Mouse (Mus musculus) gastrocnemius, adult 8-10 months (tissue): ENCODE results near the gene Scnm1. TPM values are rescaled to one million over a fixed set of nuclear protein-coding genes. Genes with fewer than 3 reads are reported as not detected.
A peak's percentile ranks its signal among the peaks of the same experiment; 100 is the strongest.

ENCODE experiments used
- DNase-seq, 2 experiments: peaks; one replicate each; pipeline ENCODE4 v3.0.0; 2022; ENCODE audit warnings: low spot score in 2 of 2
- total RNA-seq, 4 experiments: library from RNA; stranded (reverse); gene quantifications; 2 replicates each; pipeline ENCODE4 v1.2.4; 2022

The Scnm1 gene
- total RNA-seq: 10 to 100 TPM; 24.9 to 37.2 (median 33.4) TPM

GRCm38 (mm10) chr3:95133680-95134101 lies at the start of gene Scnm1, which contains the start of gene Lysmd1:
TSS of gene Scnm1 (minus strand) at chr3:95134011.
TSS of gene Lysmd1 (plus strand) at chr3:95134088.
- DNase-seq: peak; percentile 87 to 88

- DNase-seq: no peak
These were observed 48.0 kb upstream of the Scnm1 start for GRCm38 (mm10) chr3:95181841-95182240.

DNA sequence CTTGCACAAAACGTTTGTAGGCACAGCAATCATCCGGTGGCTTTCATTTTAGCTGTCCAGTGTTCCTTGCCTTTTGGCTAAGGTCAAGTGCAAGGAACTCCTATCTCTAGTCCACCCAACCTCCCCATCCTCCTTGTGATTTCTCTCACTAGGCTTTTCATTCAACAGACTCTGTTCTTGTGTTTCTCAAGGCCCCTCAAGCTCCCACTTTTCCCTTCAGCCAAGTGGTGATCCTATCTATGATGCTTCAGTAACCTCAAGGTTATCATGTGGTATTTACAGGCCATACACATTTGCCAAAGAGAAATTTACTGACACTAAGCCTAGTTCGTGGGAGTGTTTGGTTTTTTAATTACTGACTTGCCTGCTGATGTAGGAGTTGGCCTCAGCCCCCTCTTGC lies 46.1 kb upstream of the Scnm1 start:
- no peak for DNase-seq

DNA sequence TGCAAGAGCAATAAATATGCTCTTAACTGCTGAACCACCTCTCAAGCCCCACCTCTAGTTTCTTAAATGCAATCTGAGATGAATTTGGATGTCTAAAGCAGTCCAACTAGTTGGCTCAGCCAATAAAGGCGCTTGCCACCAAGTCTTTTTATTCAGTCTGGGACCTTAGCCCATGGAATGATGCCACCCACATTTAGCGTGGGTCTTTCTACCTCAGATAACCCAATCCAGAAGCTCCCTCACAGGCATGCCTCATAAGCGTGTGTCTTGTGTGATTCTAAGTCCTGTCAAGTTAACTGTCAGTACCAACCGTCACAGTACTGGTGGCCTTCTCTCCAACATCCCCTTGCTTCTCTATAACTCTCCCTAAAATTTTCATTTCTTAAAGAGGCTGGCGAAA lies 45.1 kb upstream of the Scnm1 start:
- no peak for DNase-seq

GRCm38 (mm10) chr3:95177583-95177982 lies 43.8 kb upstream of the Scnm1 start:
- DNase-seq: no peak

DNA sequence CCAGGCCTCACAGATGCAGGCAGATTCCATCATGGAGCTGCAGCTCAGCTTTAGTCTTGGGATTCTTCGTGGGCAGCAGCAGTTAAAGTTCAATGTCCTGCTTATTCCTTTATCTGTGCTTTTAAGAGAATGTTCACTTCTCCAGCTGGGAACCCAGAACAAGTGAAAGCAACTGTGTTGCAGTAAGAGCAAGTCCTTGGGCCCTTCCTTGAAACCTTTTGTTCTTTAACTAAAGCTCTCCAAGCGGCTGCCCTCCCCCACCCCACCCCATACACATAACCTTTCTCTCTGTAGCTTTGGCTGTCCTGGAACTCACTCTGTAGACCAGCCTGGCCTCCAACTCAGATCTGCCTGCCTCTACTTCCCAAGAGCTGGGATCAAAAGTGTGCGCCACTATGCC lies 42.7 kb upstream of the Scnm1 start:
- DNase-seq: no peak

DNA sequence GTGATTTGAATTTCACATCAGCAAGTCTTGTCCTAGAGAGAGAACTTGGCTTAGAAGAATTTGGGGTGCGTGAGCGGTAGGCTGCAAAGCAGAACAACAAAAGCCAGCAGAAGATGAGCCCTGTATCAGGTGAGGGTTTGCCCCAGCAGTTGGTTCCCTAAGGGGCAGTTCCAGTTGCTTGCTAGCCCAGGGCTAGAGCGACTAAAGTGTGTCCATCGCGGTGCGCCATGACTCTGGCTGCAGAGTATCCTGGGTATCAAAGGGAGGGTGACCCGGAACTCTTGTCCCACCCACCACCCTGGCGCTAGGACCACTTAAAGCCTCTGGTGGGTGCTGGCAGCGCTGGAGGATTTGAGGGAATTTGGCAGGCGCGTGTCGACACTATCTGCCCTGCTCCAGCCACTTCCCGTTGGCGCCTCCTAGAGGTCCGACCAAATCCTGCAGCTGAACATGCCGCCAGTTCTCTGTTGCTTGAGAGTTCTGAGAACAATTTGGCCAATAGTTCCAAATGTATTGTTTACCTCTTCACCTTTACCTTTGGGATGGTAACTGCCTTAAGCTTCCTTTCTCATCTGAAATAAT lies 40.3 kb upstream of the Scnm1 start:
- DNase-seq: peak; percentile 84 to 86

- no peak for DNase-seq
These were observed 39.6 kb upstream of the Scnm1 start for GRCm38 (mm10) chr3:95173256-95173949.

- DNase-seq: no peak
These were observed 38.9 kb upstream of the Scnm1 start for GRCm38 (mm10) chr3:95172526-95173255.

DNA sequence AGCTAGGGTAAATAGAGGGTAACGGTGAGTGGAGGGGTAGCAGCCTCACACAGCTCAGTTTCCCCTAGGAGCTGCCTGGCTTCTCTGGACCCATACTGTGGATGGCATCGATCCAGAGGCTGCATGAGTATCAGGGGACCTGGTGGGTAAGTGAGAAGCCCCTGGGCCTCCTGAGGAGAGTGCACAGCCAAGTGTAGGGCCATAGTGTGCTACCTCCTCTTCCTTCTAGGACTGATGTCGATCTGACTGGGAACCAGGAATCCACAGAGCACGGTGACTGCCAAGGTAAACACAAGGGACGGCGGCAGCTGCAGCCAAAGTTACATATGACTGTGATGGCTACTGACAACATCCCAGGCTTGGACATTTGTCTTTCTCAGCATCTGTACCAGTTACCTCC lies 37.3 kb upstream of the Scnm1 start:
- DNase-seq: no peak

DNA sequence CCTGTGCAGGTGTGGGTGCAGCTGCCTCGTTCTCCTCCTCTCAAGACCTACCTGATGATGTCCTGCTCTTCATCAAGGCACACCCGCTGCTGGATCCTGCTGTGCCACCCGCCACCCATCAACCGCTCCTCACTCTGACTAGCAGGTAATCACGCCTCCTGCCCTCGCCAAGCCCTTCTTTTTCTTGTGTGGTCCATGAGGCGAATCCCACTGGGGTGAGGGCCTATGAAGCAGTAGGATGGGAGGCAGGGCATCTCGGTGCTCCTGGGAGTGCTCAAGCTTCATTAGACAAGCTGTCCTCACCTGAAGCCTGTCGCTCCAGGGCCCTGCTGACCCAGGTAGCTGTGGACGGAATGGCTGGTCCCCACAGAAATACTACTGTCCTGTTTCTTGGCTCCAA lies 36.2 kb upstream of the Scnm1 start:
- no peak for DNase-seq

DNA sequence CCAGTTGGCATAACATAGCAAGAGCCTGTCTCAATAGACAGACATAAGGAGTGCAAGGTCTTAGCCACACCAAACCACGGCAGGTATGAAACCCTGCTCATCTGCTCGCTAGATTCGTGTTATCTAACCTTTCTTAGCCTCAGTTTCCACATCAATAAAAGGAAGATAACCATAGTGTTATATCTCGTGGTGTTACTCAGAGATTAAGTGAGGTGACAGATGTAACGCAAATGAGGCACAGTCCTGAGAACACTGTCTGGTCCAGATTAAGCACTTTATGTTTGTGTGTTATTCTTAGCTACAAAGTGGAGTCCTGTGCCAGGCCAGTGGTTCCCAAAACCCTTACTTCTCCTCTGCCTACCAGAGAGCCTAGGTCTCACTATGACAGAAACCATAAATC lies 31.0 kb upstream of the Scnm1 start:
- DNase-seq: no peak

DNA sequence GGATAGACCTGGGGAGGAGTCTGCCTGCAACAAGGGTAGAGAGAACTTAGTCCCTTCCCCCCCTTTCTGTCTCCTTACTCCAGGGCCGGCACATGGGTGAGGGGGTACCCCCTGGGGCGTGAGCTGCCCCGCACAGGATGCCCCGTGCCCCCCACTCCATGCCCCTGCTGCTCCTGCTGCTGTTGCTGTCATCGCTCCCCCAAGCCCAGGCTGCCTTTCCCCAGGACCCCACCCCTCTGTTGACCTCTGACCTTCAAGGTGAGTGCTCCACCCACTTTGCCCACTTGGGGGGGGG lies 30.4 kb upstream of the Scnm1 start:
- no peak for DNase-seq

DNA sequence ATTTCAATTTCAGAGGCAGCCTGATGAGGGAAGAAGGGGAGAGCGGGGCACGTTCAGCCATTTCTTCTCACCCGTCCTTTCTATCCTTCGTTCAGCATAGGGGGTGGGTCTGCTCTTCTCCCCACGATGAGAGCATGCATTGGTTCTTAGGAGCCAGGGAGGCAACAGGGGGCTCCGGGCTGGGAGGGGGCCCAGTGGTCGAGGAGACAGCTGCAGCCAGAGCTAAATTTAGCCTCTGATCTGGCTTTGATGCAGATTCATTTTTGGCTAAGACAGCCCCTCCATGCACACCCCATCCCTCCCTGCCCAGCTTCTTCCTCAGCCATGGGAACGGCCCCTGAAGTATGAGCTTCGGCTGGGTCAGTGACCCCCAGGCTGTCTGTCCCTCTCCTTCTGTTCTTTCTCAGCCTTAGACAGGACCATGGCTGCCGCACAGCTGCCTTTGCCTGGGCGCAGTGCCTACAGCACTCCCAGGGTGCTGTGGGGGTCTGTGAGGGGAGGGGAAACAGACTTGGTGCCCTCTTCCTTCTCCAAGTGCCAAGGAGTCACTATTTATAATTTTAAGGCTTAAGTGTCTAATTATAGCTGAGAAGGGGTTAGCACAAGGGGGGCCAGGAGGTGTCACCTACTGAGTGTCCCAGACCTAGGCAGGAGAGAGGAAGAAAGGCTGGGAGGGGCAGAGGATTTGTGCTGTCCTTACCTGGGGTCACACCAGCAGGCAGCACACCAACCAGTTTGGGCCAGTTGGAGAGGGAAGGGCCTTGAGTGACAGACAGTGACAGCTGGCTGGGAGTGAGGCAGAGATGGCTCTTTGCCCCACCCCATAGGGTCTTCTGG lies 29.8 kb upstream of the Scnm1 start:
- DNase-seq: peak; percentile 82 to 90

- DNase-seq: no peak
These were observed 28.5 kb upstream of the Scnm1 start for GRCm38 (mm10) chr3:95162345-95162628.

DNA sequence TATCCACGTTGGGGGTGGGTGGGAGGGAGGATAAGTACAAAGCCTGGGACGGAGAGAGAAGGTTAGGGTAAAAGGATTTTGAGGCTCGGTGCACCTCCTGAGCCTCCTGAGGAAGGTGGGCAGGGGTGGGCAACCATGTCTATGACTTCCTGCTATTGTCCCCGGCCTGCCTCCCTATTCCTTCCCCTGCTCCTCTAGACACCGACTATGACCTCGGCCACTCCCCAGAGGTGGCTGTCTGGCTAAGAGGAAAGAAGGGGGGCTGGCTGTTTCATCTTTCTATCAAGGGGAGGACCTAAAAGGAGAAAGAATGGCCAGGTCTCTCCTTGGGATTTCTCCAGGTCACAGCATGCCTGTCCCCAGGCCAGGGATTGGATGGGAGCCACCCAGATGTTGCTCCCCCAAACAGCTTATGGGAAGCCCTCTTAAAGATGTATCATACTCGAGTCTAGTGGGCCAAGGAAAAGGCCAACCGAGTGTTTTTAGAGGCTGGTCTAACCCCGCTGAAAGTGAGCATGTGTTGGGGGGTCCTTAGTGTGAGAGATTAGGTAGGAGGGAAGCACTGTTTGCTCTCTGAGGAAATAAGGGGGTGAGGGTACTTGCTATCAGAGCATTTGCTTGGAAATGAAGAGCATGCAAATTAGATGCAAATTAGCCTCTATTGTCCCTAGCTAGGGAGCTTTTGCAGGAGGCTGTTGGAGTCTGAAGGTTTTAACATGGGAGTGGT lies 28.0 kb upstream of the Scnm1 start:
- no peak for DNase-seq

GRCm38 (mm10) chr3:95161041-95161551 lies 27.3 kb upstream of the Scnm1 start:
- no peak for DNase-seq

DNA sequence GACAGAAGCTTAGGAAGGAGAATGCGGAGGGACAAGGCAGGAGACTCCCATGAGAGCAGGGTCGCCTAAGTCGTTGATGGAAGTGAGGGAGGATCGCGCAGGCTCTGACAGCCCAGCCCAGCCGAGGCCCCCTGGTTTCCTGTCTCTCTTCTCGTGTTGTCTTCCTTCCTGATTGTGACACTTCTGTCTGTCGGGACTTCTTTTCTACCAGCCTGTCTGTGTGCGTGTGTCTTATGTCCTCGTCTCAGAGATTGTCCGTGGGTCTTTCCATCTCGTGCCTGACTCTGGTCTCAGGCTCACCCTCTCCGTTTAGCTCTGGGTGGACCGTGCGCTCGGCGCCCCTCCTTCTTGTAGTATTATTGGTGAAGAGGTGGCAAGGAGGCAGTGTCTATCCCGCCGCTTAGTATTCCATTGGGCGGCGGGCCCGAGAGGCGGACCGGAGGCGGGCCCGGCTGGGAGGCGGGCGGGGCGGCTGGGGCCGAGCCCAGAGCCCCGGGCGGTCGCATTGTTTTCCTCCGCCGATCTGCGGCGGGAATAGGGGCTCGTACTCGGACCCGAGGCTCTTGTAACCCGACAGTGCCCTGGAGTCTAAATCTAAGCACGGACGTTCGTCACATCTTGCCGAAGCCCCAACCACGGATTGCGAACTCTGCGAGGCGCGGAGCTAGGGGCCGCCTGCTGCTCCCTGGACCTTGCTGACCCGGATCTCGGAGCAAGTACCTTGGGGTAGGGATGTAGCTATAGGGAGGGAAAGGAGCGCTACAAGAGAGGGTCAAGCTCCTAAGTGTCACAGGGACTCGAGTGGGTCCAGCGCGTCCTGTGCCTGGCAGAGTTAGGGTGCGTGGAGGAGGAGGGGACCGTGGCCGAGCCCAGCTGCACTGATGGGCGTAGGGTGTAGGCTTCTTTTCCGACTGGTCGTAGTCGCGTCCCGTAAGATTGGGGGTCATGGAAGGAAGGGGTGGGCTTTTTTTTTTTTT lies 26.5 kb upstream of the Scnm1 start, which contains the start of gene Sema6c:
Sema6c (plus strand) TSS at position 471 of the 977 bp plus-strand sequence.
- peak; percentile 83 to 86 for DNase-seq

DNA sequence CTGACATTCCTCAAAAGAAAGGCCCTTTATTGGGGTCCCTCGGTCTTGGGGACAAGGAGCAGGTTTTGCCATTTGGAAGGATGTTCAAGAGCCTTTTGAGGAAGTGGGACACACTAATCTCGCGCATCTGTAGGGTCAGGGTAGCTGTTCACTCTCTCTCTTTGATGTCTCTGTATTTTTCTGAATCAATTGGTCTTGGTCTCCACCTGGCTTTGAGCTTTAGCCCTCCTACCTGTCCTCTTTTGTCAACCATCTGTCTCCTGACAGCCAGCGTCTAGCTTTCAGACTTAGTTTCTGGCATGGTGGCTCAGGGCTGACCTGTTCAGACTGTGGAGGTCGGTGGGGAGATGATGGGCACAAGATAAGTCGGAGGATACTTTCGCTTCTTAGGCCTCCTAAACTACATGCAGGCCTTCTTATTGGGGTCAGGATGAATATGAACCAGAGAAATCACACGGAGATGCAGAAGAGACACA lies 25.7 kb upstream of the Scnm1 start:
- no peak for DNase-seq

GRCm38 (mm10) chr3:95153874-95154273 lies 20.1 kb upstream of the Scnm1 start:
- DNase-seq: no peak
